Mouse (Mus musculus) liver, embryonic 14.5 days (tissue): ENCODE results near the gene Ift46. TPM values are rescaled to one million over a fixed set of nuclear protein-coding genes. Genes with fewer than 3 reads are reported as not detected.

Experiments
- ATAC-seq: fragments of 200-750 bp; cut with Nextera tagmentation; 2 replicates; pipeline ENCODE4 v1.8.0; 2017; ENCODE audit warnings: moderate number of reproducible peaks, mild to moderate bottlenecking, moderate library complexity; ENCODE audit not compliant: insufficient read depth
- DNase-seq, 3 experiments: peaks; one replicate each; pipeline ENCODE4 v3.0.0-alpha.2; 2012 to 2013; ENCODE audit warnings: low read depth in 3 of 3, low spot score in 3 of 3
- H3K27ac ChIP-seq: fragments of 300-500 bp; sonication (generic); 2 replicates; pipeline ENCODE4 v1.5.1; 2014; ENCODE audit warnings: moderate library complexity, mild to moderate bottlenecking, control low read depth, inconsistent platforms
- H3K27me3 ChIP-seq: fragments of 300-500 bp; sonication (generic); 2 replicates; pipeline ENCODE4 v1.6.1; 2014; ENCODE audit warnings: mild to moderate bottlenecking, low read length, moderate library complexity; ENCODE audit not compliant: control insufficient read depth, insufficient read depth
- H3K36me3 ChIP-seq: fragments of 300-500 bp; sonication (generic); replicated peaks from 2 replicates; pipeline ENCODE4 v1.6.1; 2014; ENCODE audit warnings: low read depth; ENCODE audit not compliant: control insufficient read depth, insufficient read depth
- H3K4me1 ChIP-seq, 2 experiments: fragments of 200-500 bp in 1 of 2; fragments of 300-500 bp in 1 of 2; sonication (generic) in 1 of 2; replicated peaks; 2 replicates each; pipeline ENCODE4 v1.6.1; 2012 to 2014; ENCODE audit warnings: antibody characterized with exemption in 1 of 2, inconsistent platforms in 1 of 2, low read length in 1 of 2; ENCODE audit not compliant: control insufficient read depth in 2 of 2, insufficient read depth in 2 of 2
- H3K4me2 ChIP-seq: fragments of 300-500 bp; sonication (generic); 2 replicates; pipeline ENCODE4 v1.6.1; 2014; ENCODE audit warnings: low read depth, mild to moderate bottlenecking, control low read depth, moderate library complexity
- H3K4me3 ChIP-seq, 2 experiments: fragments of 200-500 bp in 1 of 2; fragments of 300-500 bp in 1 of 2; sonication (generic) in 1 of 2; 2 replicates each; pipeline ENCODE4 v1.5.1; 2012 to 2014; ENCODE audit warnings: low read depth in 2 of 2, low read length in 2 of 2, mild to moderate bottlenecking in 2 of 2, control low read depth in 1 of 2, inconsistent platforms in 1 of 2, moderate library complexity in 1 of 2; ENCODE audit not compliant: insufficient read depth in 1 of 2
- H3K9ac ChIP-seq: fragments of 300-500 bp; sonication (generic); replicated peaks from 2 replicates; pipeline ENCODE4 v1.6.1; 2014; ENCODE audit warnings: mild to moderate bottlenecking, control low read depth, moderate library complexity
- H3K9me3 ChIP-seq: fragments of 300-500 bp; sonication (generic); 2 replicates; pipeline ENCODE4 v1.6.1; 2016; ENCODE audit warnings: low read length, mixed read lengths; ENCODE audit not compliant: control insufficient read depth
- CTCF ChIP-seq: IDR thresholded peaks from 2 replicates; pipeline ENCODE4 v1.5.1; 2016; ENCODE audit warnings: antibody characterized with exemption, low read depth, control low read depth
- EP300 ChIP-seq: IDR thresholded peaks from 2 replicates; pipeline ENCODE4 v1.6.1; 2016; ENCODE audit warnings: antibody characterized with exemption, low read depth
- WGBS: fragments of 180-500 bp; shearing (Covaris S2); extraction: QIAGEN DNeasy Blood & Tissue Kit; methylation state at CpG from one replicate; pipeline ENCODE4 v1.1.7; 2014; ENCODE audit not compliant: insufficient replicate concordance; 5-methylcytosine and 5-hydroxymethylcytosine counted together
- polyA plus RNA-seq, 2 experiments: library from polyadenylated mRNA; depleted of rRNA in 1 of 2; stranded (reverse) in 1 of 2; unstranded in 1 of 2; fragments of >200 nt; fragmentation: Nextera tagmentation in 1 of 2; extraction: Ambion mirVana in 1 of 2; gene quantifications; 2 replicates each; pipeline versions ENCODE4 v1.2.1 to v1.2.3; 2012 to 2014

The Ift46 gene
- polyA plus RNA-seq, 2 experiments: 11.3 to 17.3 TPM

- H3K9ac ChIP-seq: peak overlapping the region; percentile 58
- DNase-seq: peak; percentile 89 to 93 (median 92)
- peak overlapping the region; percentile 80 for H3K4me2 ChIP-seq
- under 1% methylated on average over 41 of the region's 41 CpGs for WGBS
- peak; percentile 98 for ATAC-seq
- no peaks in the 10 kb centered on the region for H3K36me3 ChIP-seq
- no peaks in the 10 kb centered on the region for H3K27me3 ChIP-seq
- peak overlapping the region; percentile 68 to 87 for H3K4me3 ChIP-seq
- peaks cover 3 to 8% of the 10 kb centered on the region in 2 experiments for H3K4me1 ChIP-seq
- TF ChIP-seq CTCF (peak; percentile 92), EP300 (0 out of 2 replicates have a peak, but pooled peaks have one; percentile 18)
- H3K27ac ChIP-seq: no peak overlapping the region; the same call in 1 of the 2 replicates
- H3K9me3 ChIP-seq: no peaks in the 10 kb centered on the region
Observed at GRCm38 (mm10) chr9:44772750-44773651, 5.3 kb downstream of the Ift46 start.

DNA sequence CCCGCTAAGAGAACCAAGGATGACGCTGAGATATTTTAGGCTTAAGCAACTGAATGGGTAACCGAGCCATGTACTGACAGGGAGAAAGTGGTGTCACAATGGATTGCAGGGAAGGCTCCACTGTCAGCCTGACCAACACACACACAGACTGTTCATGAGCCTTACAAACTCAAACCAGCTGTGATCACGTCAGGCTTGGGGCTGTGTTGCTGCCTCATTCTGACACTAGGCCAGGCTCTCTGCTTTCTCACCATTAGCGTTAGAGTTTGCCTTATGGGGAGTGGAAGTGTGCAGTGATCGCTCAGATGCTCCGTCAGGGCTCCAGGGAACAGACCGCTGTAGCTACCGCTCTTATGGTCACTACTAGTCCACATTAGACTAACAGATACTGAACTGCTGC, 25.1 kb downstream of the Ift46 start:
- ATAC-seq (no peak), DNase-seq (no peak)
- Histone ChIP-seq H3K9ac (no peak overlapping the region), H3K9me3 (no peaks in the 10 kb centered on the region), H3K4me2 (no peak overlapping the region), H3K36me3 (no peaks in the 10 kb centered on the region; the same call in 1 of the 2 replicates), H3K27me3 (no peaks in the 10 kb centered on the region), H3K4me3 (no peak overlapping the region), H3K27ac (no peak overlapping the region), H3K4me1 (no peaks in the 10 kb centered on the region)
- TF ChIP-seq CTCF (no peak), EP300 (no peak)
- 67% methylated on average over 9 of the region's 9 CpGs for WGBS

DNA sequence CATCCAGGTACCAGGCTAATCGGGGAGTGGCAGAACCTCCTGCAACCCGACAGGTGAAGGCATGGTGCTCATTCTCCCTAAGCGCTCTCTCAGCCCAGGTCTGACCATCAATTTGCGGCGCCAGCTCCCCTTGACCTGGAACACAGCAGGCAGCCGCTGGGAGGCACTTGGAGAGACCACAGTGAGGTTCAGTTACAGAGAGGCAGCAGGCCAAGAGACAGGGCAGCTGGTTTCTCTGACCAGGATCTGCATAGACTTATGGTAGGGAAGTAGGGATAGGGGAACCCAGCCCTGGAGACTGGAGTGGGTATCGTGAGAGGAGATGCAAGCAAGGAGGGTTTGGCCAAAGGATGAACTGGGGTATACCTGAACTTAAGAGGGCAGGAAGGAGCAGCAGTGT, 30.6 kb downstream of the Ift46 start:
- ATAC-seq (no peak), DNase-seq (no peak)
- Histone ChIP-seq H3K4me2 (no peak overlapping the region), H3K4me3 (no peak overlapping the region), H3K9ac (no peak overlapping the region), H3K27ac (no peak overlapping the region), H3K27me3 (peaks cover 22% of the 10 kb centered on the region), H3K36me3 (no peaks in the 10 kb centered on the region), H3K4me1 (peaks cover 0 to 8% of the 10 kb centered on the region in 2 experiments; a peak in 3 of 4 replicates), H3K9me3 (no peaks in the 10 kb centered on the region)
- 39% methylated on average over 7 of the region's 7 CpGs for WGBS
- TF ChIP-seq EP300 (no peak), CTCF (no peak)

- peak; percentile 89 for ATAC-seq
- under 1% methylated on average over 75 of the region's 75 CpGs for WGBS
- Histone ChIP-seq H3K4me1 (peaks cover 0 to 8% of the 10 kb centered on the region in 2 experiments; a peak in 3 of 4 replicates), H3K27ac (no peak within 1 kb of the TSS), H3K9ac (peak within 1 kb of the TSS; percentile 52; the same call in 1 of the 2 replicates), H3K4me3 (peak within 1 kb of the TSS; percentile 60 to 63), H3K36me3 (no peaks in the 10 kb centered on the region), H3K27me3 (peaks cover 22% of the 10 kb centered on the region), H3K4me2 (peak within 1 kb of the TSS; percentile 91), H3K9me3 (no peaks in the 10 kb centered on the region)
- DNase-seq: peak; percentile 47 to 58 (median 54)
- TF ChIP-seq CTCF (no peak), EP300 (no peak)
Observed at GRCm38 (mm10) chr9:44799102-44799957, 31.6 kb downstream of the Ift46 start, which contains the start of gene Tmem25. TSS of gene Tmem25 (minus strand) at chr9:44799307.
